Mouse (Mus musculus): ENCODE measurements at regions not wholly inside any gene's neighbourhood (a gene's known extent, or its start where the extent isn't known, plus 50 kb on each side); places are given as distances from the start of the nearest gene placed in this dataset.
"Not testable (repeated sequence)": the region's sequence is repeated elsewhere in the genome, so short reads cannot be mapped to it uniquely, and the experiment has no call there.

- DNase-seq: peak; percentile 21
These were observed 136.1 kb upstream of the Klf3 start for GRCm38 (mm10) chr5:64667053-64667452.

GRCm38 (mm10) chr5:64673861-64674260, 129.3 kb upstream of the Klf3 start:
- no peak for DNase-seq

- DNase-seq: no peak
These were observed 126.8 kb upstream of the Klf3 start for GRCm38 (mm10) chr5:64676214-64676945.

GRCm38 (mm10) chr5:64676946-64677588, 126.1 kb upstream of the Klf3 start:
- no peak for DNase-seq

GRCm38 (mm10) chr5:64678706-64679105, 124.5 kb upstream of the Klf3 start:
- no peak for DNase-seq

GRCm38 (mm10) chr5:64679996-64680625, 123.1 kb upstream of the Klf3 start:
- peak; percentile 27 for DNase-seq

GRCm38 (mm10) chr5:64681161-64681560, 122.0 kb upstream of the Klf3 start:
- no peak for DNase-seq

GRCm38 (mm10) chr5:64682326-64682845, 120.8 kb upstream of the Klf3 start:
- peak; percentile 73 for DNase-seq

- DNase-seq: no peak
These were observed 119.8 kb upstream of the Klf3 start for GRCm38 (mm10) chr5:64683419-64683818.

- DNase-seq: no peak
These were observed 118.9 kb upstream of the Klf3 start for GRCm38 (mm10) chr5:64684275-64684674.

- no peak for DNase-seq
These were observed 113.0 kb upstream of the Klf3 start for GRCm38 (mm10) chr5:64690148-64690547.

- DNase-seq: no peak
These were observed 111.6 kb upstream of the Klf3 start for GRCm38 (mm10) chr5:64691406-64692100.

- no peak for DNase-seq
These were observed 110.9 kb upstream of the Klf3 start for GRCm38 (mm10) chr5:64692335-64692734.

GRCm38 (mm10) chr5:64693616-64694015, 109.6 kb upstream of the Klf3 start:
- DNase-seq: no peak

- DNase-seq: no peak
These were observed 108.6 kb upstream of the Klf3 start for GRCm38 (mm10) chr5:64694606-64695005.

GRCm38 (mm10) chr5:64696099-64696498, 107.1 kb upstream of the Klf3 start:
- DNase-seq: no peak

GRCm38 (mm10) chr5:64697466-64697865, 105.7 kb upstream of the Klf3 start:
- no peak for DNase-seq

GRCm38 (mm10) chr5:64698458-64699116, 104.6 kb upstream of the Klf3 start:
- DNase-seq: no peak

GRCm38 (mm10) chr5:64700030-64700429, 103.2 kb upstream of the Klf3 start:
- DNase-seq: peak; percentile 48

GRCm38 (mm10) chr5:64701219-64701779, 101.9 kb upstream of the Klf3 start:
- DNase-seq: peak; percentile 29

GRCm38 (mm10) chr5:64701780-64702231, 101.4 kb upstream of the Klf3 start:
- peak; percentile 82 for DNase-seq

GRCm38 (mm10) chr5:64702404-64702803, 100.8 kb upstream of the Klf3 start:
- not testable (repeated sequence) for DNase-seq

Data from lung, postnatal 14 days (tissue).